Mouse (Mus musculus) MEL (cell line): ENCODE data around the gene Glt28d2. TPM values are rescaled to one million over a fixed set of nuclear protein-coding genes. Genes with fewer than 3 reads are reported as not detected.

Experiments used
- DNase-seq: peaks from one replicate; pipeline ENCODE4 v3.0.0; 2011; ENCODE audit warnings: low read depth, low spot score
- H3K27ac ChIP-seq: 2 replicates; pipeline ENCODE4 v1.5.1; 2012; ENCODE audit warnings: low read depth, mild to moderate bottlenecking, control low read depth, low read length, moderate library complexity; ENCODE audit not compliant: control insufficient read depth
- H3K27me3 ChIP-seq, 2 experiments: fragments of 150-350 bp in 1 of 2; sonication (generic) in 1 of 2; 2 replicates each; pipeline ENCODE4 v1.6.1; 2012; ENCODE audit warnings: low read length in 2 of 2, mild to moderate bottlenecking in 2 of 2, improper control_type of control experiment in 1 of 2, moderate library complexity in 1 of 2; ENCODE audit not compliant: insufficient read depth in 2 of 2, control insufficient read depth in 1 of 2
- H3K36me3 ChIP-seq, 2 experiments: 2 replicates each; pipeline ENCODE4 v1.6.1; 2012 to 2014; ENCODE audit warnings: low read length in 2 of 2, improper control_type of control experiment in 1 of 2, inconsistent platforms in 1 of 2, mild to moderate bottlenecking in 1 of 2; ENCODE audit not compliant: insufficient read depth in 2 of 2, control insufficient read depth in 1 of 2
- H3K4me1 ChIP-seq, 2 experiments: fragments of 150-350 bp in 1 of 2; sonication (generic) in 1 of 2; 2 replicates each; pipeline ENCODE4 v1.6.1; 2012; ENCODE audit warnings: low read length in 2 of 2, improper control_type of control experiment in 1 of 2, mild to moderate bottlenecking in 1 of 2; ENCODE audit not compliant: insufficient read depth in 2 of 2, control insufficient read depth in 1 of 2
- H3K4me3 ChIP-seq, 2 experiments: fragments of 150-350 bp in 1 of 2; sonication (generic) in 1 of 2; 2 replicates each; pipeline ENCODE4 v1.5.1; 2012; ENCODE audit warnings: low read depth in 2 of 2, low read length in 2 of 2, mild to moderate bottlenecking in 2 of 2, moderate library complexity in 2 of 2, control low read depth in 1 of 2, improper control_type of control experiment in 1 of 2; ENCODE audit not compliant: control insufficient read depth in 1 of 2, insufficient read depth in 1 of 2
- H3K79me2 ChIP-seq: 2 replicates; pipeline ENCODE4 v1.6.1; 2012; ENCODE audit warnings: mild to moderate bottlenecking, low read length, moderate library complexity; ENCODE audit not compliant: control insufficient read depth, poor library complexity, insufficient read depth
- H3K9ac ChIP-seq: 2 replicates; pipeline ENCODE4 v1.6.1; 2012; ENCODE audit warnings: low read depth, mild to moderate bottlenecking, control low read depth, low read length, moderate library complexity; ENCODE audit not compliant: control insufficient read depth, poor library complexity, severe bottlenecking
- H3K9me3 ChIP-seq: fragments of 150-350 bp; sonication (generic); replicated peaks from 2 replicates; pipeline ENCODE4 v1.6.1; 2012; ENCODE audit warnings: mild to moderate bottlenecking, low read length, improper control_type of control experiment, moderate library complexity; ENCODE audit not compliant: insufficient read depth
- CHD2 ChIP-seq: IDR thresholded peaks from 2 replicates; pipeline ENCODE4 v1.6.1; 2011; ENCODE audit warnings: low read length, improper control_type of control experiment
- E2F4 ChIP-seq: IDR thresholded peaks from 2 replicates; pipeline ENCODE4 v1.6.1; 2011; ENCODE audit warnings: low read depth, low read length, improper control_type of control experiment, borderline replicate concordance
- ELF1 ChIP-seq: IDR thresholded peaks from 2 replicates; pipeline ENCODE4 v1.6.1; 2014; ENCODE audit warnings: low read depth, mild to moderate bottlenecking, inconsistent platforms, low read length, improper control_type of control experiment, moderate library complexity
- EP300 ChIP-seq, 2 experiments: IDR thresholded peaks; 2 replicates each; pipeline ENCODE4 v1.6.1; 2011; ENCODE audit warnings: improper control_type of control experiment in 2 of 2, low read length in 2 of 2, low read depth in 1 of 2, mild to moderate bottlenecking in 1 of 2
- ETS1 ChIP-seq: IDR thresholded peaks from 2 replicates; pipeline ENCODE4 v1.6.1; 2012; ENCODE audit warnings: low read depth, mild to moderate bottlenecking, inconsistent platforms, low read length, improper control_type of control experiment, moderate library complexity
- GABPA ChIP-seq: IDR thresholded peaks from 2 replicates; pipeline ENCODE4 v1.6.1; 2012; ENCODE audit warnings: low read depth, mild to moderate bottlenecking, inconsistent platforms, low read length, improper control_type of control experiment, moderate library complexity
- GATA1 ChIP-seq: IDR thresholded peaks from 2 replicates; pipeline ENCODE4 v1.6.1; 2011; ENCODE audit warnings: low read depth, low read length, improper control_type of control experiment
- KAT2A ChIP-seq: conservative IDR thresholded peaks from 2 replicates; pipeline ENCODE4 v1.6.1; 2012; ENCODE audit warnings: low read depth, low read length, improper control_type of control experiment, inconsistent platforms
- MAFK ChIP-seq: IDR thresholded peaks from 2 replicates; pipeline ENCODE4 v1.6.1; 2011; ENCODE audit warnings: low read depth, mild to moderate bottlenecking, low read length, improper control_type of control experiment, borderline replicate concordance
- MAX ChIP-seq: IDR thresholded peaks from 2 replicates; pipeline ENCODE4 v1.6.1; 2011; ENCODE audit warnings: low read length, improper control_type of control experiment
- MAZ ChIP-seq: IDR thresholded peaks from 2 replicates; pipeline ENCODE4 v1.6.1; 2012; ENCODE audit warnings: low read depth, mild to moderate bottlenecking, inconsistent platforms, low read length, improper control_type of control experiment
- MXI1 ChIP-seq: IDR thresholded peaks from 2 replicates; pipeline ENCODE4 v1.6.1; 2011; ENCODE audit warnings: mild to moderate bottlenecking, low read depth, low read length, improper control_type of control experiment
- NELFE ChIP-seq: IDR thresholded peaks from 2 replicates; pipeline ENCODE4 v1.6.1; 2011; ENCODE audit warnings: low read depth, low read length, improper control_type of control experiment
- NRF1 ChIP-seq: IDR thresholded peaks from 2 replicates; pipeline ENCODE4 v1.6.1; 2014; ENCODE audit warnings: low read depth, mild to moderate bottlenecking, inconsistent platforms, low read length, improper control_type of control experiment, moderate library complexity; ENCODE audit not compliant: poor library complexity, insufficient read depth, severe bottlenecking
- POLR2A ChIP-seq, 2 experiments: IDR thresholded peaks; 2 replicates each; pipeline ENCODE4 v1.6.1; 2011 to 2012; ENCODE audit warnings: low read length in 2 of 2, mild to moderate bottlenecking in 2 of 2, control low read depth in 1 of 2, improper control_type of control experiment in 1 of 2, low read depth in 1 of 2, moderate library complexity in 1 of 2; ENCODE audit not compliant: control insufficient read depth in 1 of 2, insufficient read depth in 1 of 2, poor library complexity in 1 of 2
- POLR2AphosphoS2 ChIP-seq: IDR thresholded peaks from 2 replicates; pipeline ENCODE4 v1.6.1; 2011; ENCODE audit warnings: low read length, improper control_type of control experiment
- SIN3A ChIP-seq: IDR thresholded peaks from 2 replicates; pipeline ENCODE4 v1.6.1; 2012; ENCODE audit warnings: low read length, improper control_type of control experiment, inconsistent platforms
- SMC3 ChIP-seq: IDR thresholded peaks from 2 replicates; pipeline ENCODE4 v1.6.1; 2011; ENCODE audit warnings: low read depth, low read length, improper control_type of control experiment
- TAL1 ChIP-seq: IDR thresholded peaks from 2 replicates; pipeline ENCODE4 v1.6.1; 2012; ENCODE audit warnings: mild to moderate bottlenecking, inconsistent platforms, low read length, moderate library complexity, mixed read lengths
- TCF12 ChIP-seq: IDR thresholded peaks from 2 replicates; pipeline ENCODE4 v1.6.1; 2014; ENCODE audit warnings: low read depth, mild to moderate bottlenecking, inconsistent platforms, low read length, improper control_type of control experiment, moderate library complexity
- UBTF ChIP-seq: IDR thresholded peaks from 2 replicates; pipeline ENCODE4 v1.6.1; 2012; ENCODE audit warnings: low read depth, mild to moderate bottlenecking, inconsistent platforms, low read length, improper control_type of control experiment, moderate library complexity, borderline replicate concordance; ENCODE audit not compliant: insufficient read depth
- USF2 ChIP-seq, 2 experiments: IDR thresholded peaks; 2 replicates each; pipeline ENCODE4 v1.6.1; 2011 to 2012; ENCODE audit warnings: improper control_type of control experiment in 2 of 2, low read length in 2 of 2, borderline replicate concordance in 1 of 2, inconsistent platforms in 1 of 2, low read depth in 1 of 2, mild to moderate bottlenecking in 1 of 2; ENCODE audit not compliant: insufficient read depth in 1 of 2
- ZC3H11A ChIP-seq: IDR thresholded peaks from 2 replicates; pipeline ENCODE4 v1.6.1; 2012; ENCODE audit warnings: low read depth, mild to moderate bottlenecking, inconsistent platforms, low read length, improper control_type of control experiment
- ZMIZ1 ChIP-seq: IDR thresholded peaks from 2 replicates; pipeline ENCODE4 v1.6.1; 2012; ENCODE audit warnings: low read depth, mild to moderate bottlenecking, inconsistent platforms, low read length, improper control_type of control experiment, moderate library complexity
- ZNF384 ChIP-seq: IDR thresholded peaks from 2 replicates; pipeline ENCODE4 v1.6.1; 2012; ENCODE audit warnings: low read depth, mild to moderate bottlenecking, inconsistent platforms, low read length, improper control_type of control experiment
- polyA plus RNA-seq, 2 experiments: library from polyadenylated mRNA; stranded (reverse) in 1 of 2; unstranded in 1 of 2; fragments of >175 nt in 1 of 2; fragments of >200 nt in 1 of 2; gene quantifications; 2 replicates each; pipeline versions ENCODE4 v1.2.1 to v1.2.4; 2012; ENCODE audit warnings: low replicate concordance in 2 of 2, low read depth in 1 of 2; ENCODE audit not compliant: insufficient read length in 2 of 2, insufficient read depth in 1 of 2, missing spikeins in 1 of 2
- total RNA-seq: library from RNA; depleted of rRNA; stranded (reverse); fragments of 300-350 nt; gene quantifications from 2 replicates; pipeline ENCODE4 v1.2.3, GENCODE M21; 2012

Glt28d2 gene
- total and polyA plus RNA-seq, 3 experiments, result not detected

- no peaks in the 10 kb centered on the region; a peak in 1 of 4 replicates for H3K27me3 ChIP-seq
- H3K4me3 ChIP-seq, result no peak overlapping the region
- H3K9me3 ChIP-seq, result no peaks in the 10 kb centered on the region
- H3K79me2 ChIP-seq, result no peaks in the 10 kb centered on the region
- TF ChIP-seq NELFE (no peak), ZNF384 (no peak), E2F4 (no peak), KAT2A (no peak), MAX (no peak), UBTF (no peak), MXI1 (no peak), MAFK (no peak), TCF12 (no peak), TAL1 (no peak), EP300 (IDR thresholded peaks at IDR 0.05; ENCODE audit: low read depth in 1 of 2, low read length in 2 of 2) (no peak), NRF1 (no peak), POLR2A (IDR thresholded peaks at IDR 0.05; ENCODE audit: control insufficient read depth in 1 of 2, insufficient read depth in 1 of 2, low read depth in 1 of 2, low read length in 2 of 2, poor library complexity in 1 of 2) (no peak)
- H3K4me1 ChIP-seq, result no peaks in the 10 kb centered on the region
- no peak overlapping the region for H3K9ac ChIP-seq
- no peak for DNase-seq
- no peaks in the 10 kb centered on the region for H3K36me3 ChIP-seq
- no peak overlapping the region for H3K27ac ChIP-seq
Measured at GRCm38 (mm10) chr3:85853715-85854114, 33.6 kb downstream of the Glt28d2 start.

GRCm38 (mm10) chr3:85850079-85850478, 37.2 kb downstream of the Glt28d2 start:
- Histone ChIP-seq H3K4me1 (no peaks in the 10 kb centered on the region), H3K9ac (no peak overlapping the region), H3K27ac (no peak overlapping the region), H3K79me2 (no peaks in the 10 kb centered on the region), H3K9me3 (no peaks in the 10 kb centered on the region), H3K36me3 (no peaks in the 10 kb centered on the region), H3K27me3 (no peaks in the 10 kb centered on the region; a peak in 1 of 4 replicates), H3K4me3 (no peak overlapping the region)
- TF ChIP-seq ELF1, result no peak
- TF ChIP-seq MAX, result no peak
- TF ChIP-seq ZC3H11A, result no peak
- no peak for TF ChIP-seq USF2 (IDR thresholded peaks at IDR 0.05; ENCODE audit: borderline replicate concordance in 1 of 2, insufficient read depth in 1 of 2, low read depth in 1 of 2, low read length in 2 of 2)
- no peak for TF ChIP-seq GABPA
- TF ChIP-seq KAT2A, result no peak
- TF ChIP-seq ZNF384, result no peak
- no peak for TF ChIP-seq SMC3
- no peak for TF ChIP-seq POLR2AphosphoS2
- TF ChIP-seq ZMIZ1, result no peak
- TF ChIP-seq CHD2, result no peak
- no peak for TF ChIP-seq POLR2A (IDR thresholded peaks at IDR 0.05; ENCODE audit: control insufficient read depth in 1 of 2, insufficient read depth in 1 of 2, low read depth in 1 of 2, low read length in 2 of 2, poor library complexity in 1 of 2)
- no peak for TF ChIP-seq SIN3A
- TF ChIP-seq ETS1, result no peak
- TF ChIP-seq MXI1, result no peak
- TF ChIP-seq MAZ, result no peak
- no peak for TF ChIP-seq GATA1
- no peak for DNase-seq
